ENCODE assay signal across 9 mouse cellular contexts in genomic region chr8:44800827-44801273, GRCm38 (mm10).
DNase-seq lines count a peak whose midpoint lies in the region; TF ChIP-seq lines count a peak whose summit lies in the region.
"Had no signal": no experiment of that assay in that cellular context is flagged by ENCODE, and none has a peak within 500 bp of the region (broad histone marks: within the 10 kb centered on the region; RNA-seq: fewer than 3 reads in every experiment).

No protein-coding gene starts in this region.

- H3K4me1 ChIP-seq in cerebellum, adult 2 months (ENCODE audit: control insufficient read depth, insufficient read depth, low read length): no peaks in the 10 kb centered on the region
- H3K4me1 ChIP-seq: hindbrain, embryonic 15.5 days had no signal

- no peak overlapping the region for H3K27ac ChIP-seq in cerebellum, adult 2 months (ENCODE audit: insufficient read depth, low read length)
- H3K27ac ChIP-seq: hindbrain, embryonic 15.5 days had no signal

- TF ChIP-seq CTCF in cerebellum, adult 2 months (IDR thresholded peaks at IDR 0.05; ENCODE audit: borderline replicate concordance, insufficient read depth, low read depth, low read length): no peak

- H3K27me3 ChIP-seq in cerebellum, adult 2 months (ENCODE audit: control insufficient read depth, insufficient read depth, low read length): no peaks in the 10 kb centered on the region
- H3K27me3 ChIP-seq: hindbrain, embryonic 15.5 days had no signal

- H3K4me3 ChIP-seq in cerebellum, adult 2 months (replicated peaks; ENCODE audit: insufficient read depth, low read depth, low read length): no peak overlapping the region
- H3K4me3 ChIP-seq: hindbrain, embryonic 15.5 days had no signal

- no peak for TF ChIP-seq POLR2A in cerebellum, adult 2 months (IDR thresholded peaks at IDR 0.05; ENCODE audit: borderline replicate concordance, insufficient read depth, low read length)

- whole genome bisulfite sequencing in large intestine, adult 2 months: 3% methylated on average over 6 of the region's 6 CpGs
- 61% methylated on average over 6 of the region's 6 CpGs for WGBS in cerebellum, adult 2 months

- peak; percentile 0 for DNase-seq in ovary, postnatal 14 days (ENCODE audit: low spot score)
- no peak for DNase-seq in ovary, adult 18-20 months (ENCODE audit: low spot score)
- DNase-seq in heart, postnatal 4 days: peak; percentile 42
- peak; percentile 95 for DNase-seq in large intestine, adult 2 months (ENCODE audit: low read depth, low spot score)
- DNase-seq in yolk sac, embryonic 10.5 days (ENCODE audit: low spot score): peak; percentile 81
- no peak for DNase-seq in testis, postnatal 14 days (ENCODE audit: low spot score)
- no peak for DNase-seq in cerebellum, adult 2 months
- no peak for DNase-seq in layer of hippocampus, postnatal 25 days (ENCODE audit: extremely low spot score in 1 of 2, low spot score in 1 of 2)

Comparison
In these comparisons a context has a peak if more than half of its experiments do, and no peak if none do; other contexts are left out.
1. DNase-seq: peak in ovary, postnatal 14 days (single experiment), heart, postnatal 4 days (single experiment), large intestine, adult 2 months (single experiment) and yolk sac, embryonic 10.5 days (single experiment); none in ovary, adult 18-20 months (single experiment), testis, postnatal 14 days (single experiment), cerebellum, adult 2 months (0 of 2) and layer of hippocampus, postnatal 25 days (0 of 2).